Mouse (Mus musculus) heart, adult 2 months (tissue): ENCODE data around the gene Clip2. TPM values are rescaled to one million over a fixed set of nuclear protein-coding genes. Genes with fewer than 3 reads are reported as not detected.
A peak's percentile ranks its signal among the peaks of the same experiment; 100 is the strongest.
"Not testable (repeated sequence)": the region's sequence is repeated elsewhere in the genome, so short reads cannot be mapped to it uniquely, and the experiment has no call there.

Source experiments
- DNase-seq, 2 experiments: peaks; one replicate each; pipeline ENCODE4 v3.0.0; 2021
- H3K27ac ChIP-seq: fragments of 200-600 bp; 2 replicates; pipeline ENCODE4 v1.8.1; 2022
- H3K27me3 ChIP-seq: fragments of 200-500 bp; 2 replicates; pipeline ENCODE4 v1.6.1; 2012; ENCODE audit warnings: mild to moderate bottlenecking, low read length, inconsistent platforms, mixed read lengths; ENCODE audit not compliant: control insufficient read depth, insufficient read depth
- H3K36me3 ChIP-seq: fragments of 200-500 bp; 2 replicates; pipeline ENCODE4 v1.6.1; 2012; ENCODE audit warnings: low read length, inconsistent platforms; ENCODE audit not compliant: control insufficient read depth, insufficient read depth
- H3K4me1 ChIP-seq: fragments of 200-500 bp; 2 replicates; pipeline ENCODE4 v1.6.1; 2011; ENCODE audit warnings: low read length; ENCODE audit not compliant: control insufficient read depth, insufficient read depth
- H3K4me3 ChIP-seq: fragments of 200-600 bp; 2 replicates; pipeline ENCODE4 v1.8.1; 2022
- H3K79me2 ChIP-seq: fragments of 200-500 bp; replicated peaks from 2 replicates; pipeline ENCODE4 v1.6.1; 2012; ENCODE audit warnings: mild to moderate bottlenecking, inconsistent platforms, low read length, moderate library complexity, mixed read lengths; ENCODE audit not compliant: control insufficient read depth, insufficient read depth
- H3K9ac ChIP-seq: fragments of 200-500 bp; 2 replicates; pipeline ENCODE4 v1.6.1; 2012; ENCODE audit warnings: low read depth, mild to moderate bottlenecking, control low read depth, inconsistent platforms, low read length, mixed read lengths
- CTCF ChIP-seq: fragments of 200-600 bp; IDR thresholded peaks from 2 replicates; pipeline ENCODE4 v1.8.1; 2022; ENCODE audit warnings: antibody characterized with exemption, mild to moderate bottlenecking, moderate library complexity
- EP300 ChIP-seq: fragments of 200-500 bp; IDR thresholded peaks from 2 replicates; pipeline ENCODE4 v1.6.1; 2011; ENCODE audit warnings: low read depth, low read length, control low read depth; ENCODE audit not compliant: insufficient read depth
- POLR2A ChIP-seq: fragments of 200-500 bp; IDR thresholded peaks from 2 replicates; pipeline ENCODE4 v1.6.1; 2011; ENCODE audit warnings: mild to moderate bottlenecking, low read depth, low read length, control low read depth; ENCODE audit not compliant: insufficient read depth
- WGBS: fragments of 180-500 bp; shearing (Covaris S2); methylation state at CpG from one replicate; pipeline ENCODE4 v1.1.7; 2018; 5-methylcytosine and 5-hydroxymethylcytosine counted together
- intact Hi-C: fragments of 180-260 bp; cut with DNase I; formaldehyde crosslinking; loops from one replicate; pipeline ENCODE4 v1.15.1; 2025
- polyA plus RNA-seq: library from polyadenylated mRNA; depleted of rRNA; stranded (reverse); fragments of >200 nt; gene quantifications from 2 replicates; pipeline ENCODE4 v1.2.3, GENCODE M21; 2012
- total RNA-seq, 2 experiments: library from RNA; stranded (reverse); gene quantifications; 2 replicates each; pipeline ENCODE4 v1.2.3; 2021

The Clip2 gene
- total and polyA plus RNA-seq, 3 experiments: 6.2 to 8.0 (median 7.0) TPM

- H3K27me3 ChIP-seq: no peaks in the 10 kb centered on the region
- no peak overlapping the region for H3K27ac ChIP-seq
- no peak overlapping the region for H3K9ac ChIP-seq
- TF ChIP-seq EP300 (no peak), POLR2A (no peak), CTCF (no peak)
- H3K79me2 ChIP-seq: no peaks in the 10 kb centered on the region
- no peak overlapping the region for H3K4me3 ChIP-seq
- DNase-seq: peak in 1 of 2 experiments; percentile 7
- no peaks in the 10 kb centered on the region for H3K4me1 ChIP-seq
- 81% methylated on average over 1 of the region's 1 CpGs for WGBS
- intact Hi-C loops: no loop called here
- H3K36me3 ChIP-seq: no peaks in the 10 kb centered on the region
These were observed 68.9 kb downstream of the Clip2 start for GRCm38 (mm10) chr5:134483291-134483690.

- WGBS: 53% methylated on average over 11 of the region's 11 CpGs
- Histone ChIP-seq H3K36me3 (no peaks in the 10 kb centered on the region), H3K9ac (no peak overlapping the region), H3K79me2 (no peaks in the 10 kb centered on the region), H3K4me3 (no peak overlapping the region), H3K27ac (no peak overlapping the region), H3K4me1 (no peaks in the 10 kb centered on the region), H3K27me3 (no peaks in the 10 kb centered on the region)
- peak in 1 of 2 experiments; percentile 5 for DNase-seq
- intact Hi-C loops: no loop called here
- TF ChIP-seq POLR2A: no peak
- TF ChIP-seq EP300: no peak
- no peak for TF ChIP-seq CTCF
These were observed 69.9 kb downstream of the Clip2 start for GRCm38 (mm10) chr5:134482331-134482730.

- DNase-seq, H3K27ac ChIP-seq, intact Hi-C loops, H3K27me3 ChIP-seq, H3K79me2 ChIP-seq, H3K4me1 ChIP-seq, H3K36me3 ChIP-seq, H3K4me3 ChIP-seq, H3K9ac ChIP-seq: not testable (repeated sequence)
These were observed 73.3 kb downstream of the Clip2 start for GRCm38 (mm10) chr5:134478886-134479285.

GRCm38 (mm10) chr5:134475686-134476085, 76.5 kb downstream of the Clip2 start:
- H3K27ac ChIP-seq, H3K9ac ChIP-seq, intact Hi-C loops, H3K79me2 ChIP-seq, H3K4me1 ChIP-seq, H3K4me3 ChIP-seq, H3K36me3 ChIP-seq, H3K27me3 ChIP-seq: not testable (repeated sequence)
- WGBS: 90% methylated on average over 7 of the region's 7 CpGs
- DNase-seq: peak in 1 of 2 experiments; percentile 5

GRCm38 (mm10) chr5:134475006-134475605, 77.1 kb downstream of the Clip2 start:
- H3K79me2 ChIP-seq: no peaks in the 10 kb centered on the region
- no peak overlapping the region for H3K9ac ChIP-seq
- no peak overlapping the region for H3K27ac ChIP-seq
- no peaks in the 10 kb centered on the region for H3K36me3 ChIP-seq
- no peak for TF ChIP-seq EP300
- no peak for TF ChIP-seq POLR2A
- peak; percentile 47 for TF ChIP-seq CTCF
- WGBS: 90% methylated on average over 6 of the region's 6 CpGs
- intact Hi-C loops: no loop called here
- H3K4me1 ChIP-seq: no peaks in the 10 kb centered on the region
- DNase-seq: peak in 1 of 2 experiments; percentile 8
- no peak overlapping the region for H3K4me3 ChIP-seq
- no peaks in the 10 kb centered on the region for H3K27me3 ChIP-seq

GRCm38 (mm10) chr5:134473902-134474301, 78.3 kb downstream of the Clip2 start:
- TF ChIP-seq CTCF: peak; percentile 77
- TF ChIP-seq POLR2A: no peak
- TF ChIP-seq EP300: no peak
- peak in 1 of 2 experiments; percentile 16 for DNase-seq
- H3K27ac ChIP-seq: no peak overlapping the region
- no peak overlapping the region for H3K4me3 ChIP-seq
- no peaks in the 10 kb centered on the region for H3K4me1 ChIP-seq
- H3K27me3 ChIP-seq: no peaks in the 10 kb centered on the region
- 83% methylated on average over 2 of the region's 2 CpGs for WGBS
- no peaks in the 10 kb centered on the region for H3K79me2 ChIP-seq
- no peaks in the 10 kb centered on the region for H3K36me3 ChIP-seq
- H3K9ac ChIP-seq: no peak overlapping the region
- intact Hi-C loops: loop anchor here (1.0 kb wide), 1 partner anchor 89 kb away; no protein-coding TSS in a partner anchor
